In the genomic region with DNA sequence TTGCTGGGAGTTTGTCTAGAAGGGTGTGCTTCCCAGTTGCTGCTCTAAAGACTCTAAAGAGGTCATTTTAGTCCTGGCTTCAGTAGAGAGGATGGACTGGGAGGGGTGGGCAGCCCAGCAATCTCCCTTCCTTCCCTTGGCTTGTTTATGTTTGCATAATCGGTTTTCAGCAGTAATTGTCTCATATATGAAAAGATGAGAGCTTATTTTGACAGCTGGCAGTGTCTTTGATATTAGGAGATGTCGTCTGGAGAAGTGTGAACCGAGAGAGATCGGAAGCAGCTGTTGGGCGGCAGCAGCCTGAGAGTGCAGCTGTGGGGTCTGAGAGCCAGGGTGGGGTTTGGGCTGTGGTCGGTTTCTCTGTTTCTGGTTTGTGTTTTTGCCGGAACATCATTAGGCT, we compare ENCODE assay signal across 10 mouse cellular contexts.
DNase-seq lines count a peak whose midpoint lies in the region; ATAC-seq and TF ChIP-seq lines count a peak whose summit lies in the region.
"Had no signal": no experiment of that assay in that cellular context is flagged by ENCODE, and none has a peak within 500 bp of the region (broad histone marks: within the 10 kb centered on the region; RNA-seq: fewer than 3 reads in every experiment).

No protein-coding gene starts in this region.

- 0 out of 2 replicates have a peak overlapping the region, but pooled peaks have one; percentile 31 for H3K27ac ChIP-seq in forebrain, embryonic 15.5 days (replicated peaks)
- no peak overlapping the region for H3K27ac ChIP-seq in forebrain, embryonic 10.5 days
- H3K27ac ChIP-seq in kidney, adult 2 months (ENCODE audit: insufficient read depth, low read depth, low read length), result no peak overlapping the region
- H3K27ac ChIP-seq in hindbrain, embryonic 16.5 days (ENCODE audit: low read depth, low read length), result no peak overlapping the region
- H3K27ac ChIP-seq: liver, embryonic 13.5 days had no signal

- no peak overlapping the region for H3K4me3 ChIP-seq in forebrain, embryonic 15.5 days
- no peak overlapping the region for H3K4me3 ChIP-seq in forebrain, embryonic 10.5 days
- H3K4me3 ChIP-seq in kidney, adult 2 months (ENCODE audit: insufficient read depth, low read depth, low read length), result no peak overlapping the region
- H3K4me3 ChIP-seq in hindbrain, embryonic 16.5 days (ENCODE audit: low read length), result no peak overlapping the region
- H3K4me3 ChIP-seq: erythroblast, embryonic 14.5 days; liver, embryonic 13.5 days had no signal

- no peaks in the 10 kb centered on the region for H3K36me3 ChIP-seq in forebrain, embryonic 15.5 days
- H3K36me3 ChIP-seq in forebrain, embryonic 10.5 days (replicated peaks), result no peaks in the 10 kb centered on the region
- no peaks in the 10 kb centered on the region for H3K36me3 ChIP-seq in kidney, adult 2 months (ENCODE audit: control insufficient read depth, insufficient read depth, low read length)
- no peaks in the 10 kb centered on the region for H3K36me3 ChIP-seq in hindbrain, embryonic 16.5 days (ENCODE audit: control insufficient read depth, insufficient read depth, low read length)
- H3K36me3 ChIP-seq: liver, embryonic 13.5 days had no signal

- 39% methylated on average over 7 of the region's 7 CpGs for WGBS in forebrain, embryonic 15.5 days
- 57% methylated on average over 7 of the region's 7 CpGs for WGBS in forebrain, embryonic 10.5 days
- 28% methylated on average over 7 of the region's 7 CpGs for WGBS in kidney, adult 2 months
- WGBS in hindbrain, embryonic 16.5 days, result 51% methylated on average over 7 of the region's 7 CpGs

- no peak for DNase-seq in forebrain, embryonic 10.5 days (ENCODE audit: extremely low spot score, low spot score)
- peak; percentile 40 to 54 for DNase-seq in kidney, postnatal 4 days
- DNase-seq in kidney, adult 2 months, result no peak
- peak; percentile 24 for DNase-seq in skeletal muscle tissue, adult 2 months (ENCODE audit: low read depth, low spot score)
- no peak for DNase-seq in liver
- DNase-seq: liver, embryonic 13.5 days had no signal

- no peak for TF ChIP-seq POLR2A in kidney, adult 2 months (IDR thresholded peaks at IDR 0.05; ENCODE audit: low read depth, low read length)

- H3K9ac ChIP-seq in forebrain, embryonic 15.5 days (replicated peaks), result no peak overlapping the region
- no peak overlapping the region for H3K9ac ChIP-seq in hindbrain, embryonic 16.5 days (ENCODE audit: low read depth, low read length)
- H3K9ac ChIP-seq: liver, embryonic 13.5 days had no signal

- ATAC-seq in forebrain, embryonic 15.5 days (replicated peaks), result 0 out of 2 replicates have a peak, but pooled peaks have one; percentile 18
- ATAC-seq in granulocyte monocyte progenitor cell, adult 5-6 weeks (replicated peaks; ENCODE audit: poor library complexity, severe bottlenecking), result 0 out of 2 replicates have a peak, but pooled peaks have one; percentile 26
- ATAC-seq in hindbrain, embryonic 16.5 days, result no peak

- no peaks in the 10 kb centered on the region for H3K9me3 ChIP-seq in forebrain, embryonic 15.5 days
- no peaks in the 10 kb centered on the region for H3K9me3 ChIP-seq in forebrain, embryonic 10.5 days
- no peaks in the 10 kb centered on the region for H3K9me3 ChIP-seq in hindbrain, embryonic 16.5 days (ENCODE audit: control insufficient read depth, low read length)
- H3K9me3 ChIP-seq: liver, embryonic 13.5 days had no signal

- H3K4me2 ChIP-seq in forebrain, embryonic 15.5 days (replicated peaks), result no peak overlapping the region
- H3K4me2 ChIP-seq in hindbrain, embryonic 16.5 days (ENCODE audit: low read length), result no peak overlapping the region
- H3K4me2 ChIP-seq: liver, embryonic 13.5 days had no signal

- H3K27me3 ChIP-seq in forebrain, embryonic 15.5 days, result no peaks in the 10 kb centered on the region
- 0 out of 2 replicates have a peak, but pooled peaks cover 2% of the 10 kb centered on the region for H3K27me3 ChIP-seq in forebrain, embryonic 10.5 days (ENCODE audit: poor library complexity, severe bottlenecking)
- no peaks in the 10 kb centered on the region for H3K27me3 ChIP-seq in kidney, adult 2 months (replicated peaks; ENCODE audit: control insufficient read depth, insufficient read depth, low read length)
- no peaks in the 10 kb centered on the region for H3K27me3 ChIP-seq in hindbrain, embryonic 16.5 days (replicated peaks; ENCODE audit: control insufficient read depth, insufficient read depth, low read length)
- H3K27me3 ChIP-seq: liver, embryonic 13.5 days had no signal

- peaks cover 9% of the 10 kb centered on the region for H3K4me1 ChIP-seq in forebrain, embryonic 15.5 days
- H3K4me1 ChIP-seq in forebrain, embryonic 10.5 days, result peaks cover 13% of the 10 kb centered on the region
- H3K4me1 ChIP-seq in kidney, adult 2 months (ENCODE audit: control insufficient read depth, insufficient read depth, low read length), result no peaks in the 10 kb centered on the region
- H3K4me1 ChIP-seq in hindbrain, embryonic 16.5 days (ENCODE audit: control insufficient read depth, insufficient read depth, low read depth, low read length), result no peaks in the 10 kb centered on the region; the same call in 1 of the 2 replicates
- H3K4me1 ChIP-seq: liver, embryonic 13.5 days had no signal

- no peak for TF ChIP-seq CTCF in kidney, adult 2 months (conservative IDR thresholded peaks at IDR 0.05; ENCODE audit: insufficient read depth, insufficient read length, low read depth, low read length)

Comparison
In these comparisons a context has a peak if more than half of its experiments do, and no peak if none do; other contexts are left out.
1. DNase-seq: peak in kidney, postnatal 4 days (2 of 2) and skeletal muscle tissue, adult 2 months (single experiment); none in forebrain, embryonic 10.5 days (single experiment), kidney, adult 2 months (single experiment) and liver (single experiment).